Mouse (Mus musculus): Measurements from ENCODE around the gene Dlg4.

DNA sequence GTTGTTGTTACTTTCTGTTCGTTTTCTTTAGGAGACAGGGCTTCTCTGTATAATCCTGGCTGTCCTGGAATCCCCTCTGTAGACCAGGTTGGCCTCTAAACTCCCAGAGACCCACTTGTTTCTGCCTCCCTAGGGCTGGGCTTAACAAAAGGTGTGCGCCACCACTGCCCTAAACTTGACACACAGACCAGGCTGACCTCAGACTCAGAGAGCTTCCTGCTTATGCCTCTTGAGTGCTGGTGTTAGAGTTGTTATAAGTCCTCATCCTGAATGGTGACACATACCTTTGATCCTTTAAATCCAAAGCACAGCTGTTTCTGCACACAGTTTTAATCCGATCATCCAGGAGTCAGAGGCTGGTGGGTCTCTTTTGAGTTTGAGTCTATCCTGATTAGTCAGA is 23.8 kb upstream of the Dlg4 start:
- TF ChIP-seq POLR2AphosphoS2 (IDR thresholded peaks at IDR 0.05; ENCODE audit: low read depth, low read length) (no peak), NELFE (IDR thresholded peaks at IDR 0.05; ENCODE audit: low read depth, low read length) (no peak), UBTF (IDR thresholded peaks at IDR 0.05; ENCODE audit: low read depth, low read length) (no peak), CTCF (conservative IDR thresholded peaks at IDR 0.05 in 1 of 2, IDR thresholded peaks at IDR 0.05 in 1 of 2; ENCODE audit: low read depth in 2 of 2, low read length in 2 of 2) (no peak), USF2 (conservative IDR thresholded peaks at IDR 0.05; ENCODE audit: low read depth, low read length) (no peak)

Measured in CH12.LX (cell line).